In the genomic region with DNA sequence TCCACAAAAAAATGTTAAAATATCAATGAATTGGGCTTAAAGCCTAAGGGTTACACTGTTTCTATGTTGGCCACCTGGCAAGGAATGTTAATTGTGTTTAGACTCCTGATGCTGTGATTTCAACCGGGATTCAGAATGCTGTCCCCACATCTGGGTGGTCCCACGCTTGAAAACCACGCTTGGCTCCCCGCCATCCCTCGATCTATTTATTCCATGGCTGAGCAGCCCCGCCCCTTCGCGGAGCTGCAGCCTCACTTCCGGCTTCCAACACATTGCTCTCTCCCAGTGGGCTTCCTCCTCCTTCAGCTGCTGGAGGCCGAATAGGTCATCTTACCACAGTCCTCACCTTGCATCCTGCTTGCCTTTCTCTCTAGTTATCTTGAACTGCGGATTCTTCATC, we compare ENCODE assay signal across 8 mouse cellular contexts. TPM values are rescaled to one million over a fixed set of nuclear protein-coding genes. Genes with fewer than 3 reads are reported as not detected.
DNase-seq lines count a peak whose midpoint lies in the region; ATAC-seq lines count a peak whose summit lies in the region.

No protein-coding gene starts in this region.

- H3K9ac ChIP-seq in forebrain, embryonic 13.5 days, result peak overlapping the region; percentile 64; the same call in 1 of the 2 replicates
- peak overlapping the region; percentile 65 for H3K9ac ChIP-seq in hindbrain, embryonic 14.5 days
- peak overlapping the region; percentile 64 for H3K9ac ChIP-seq in liver, embryonic 16.5 days (ENCODE audit: low read depth, low read length)
- H3K9ac ChIP-seq in neural tube, embryonic 11.5 days (ENCODE audit: low read length), result no peak overlapping the region; the same call in 1 of the 2 replicates

- 0% methylated on average over 11 of the region's 11 CpGs for WGBS in forebrain, embryonic 13.5 days
- 4% methylated on average over 11 of the region's 11 CpGs for WGBS in hindbrain, embryonic 14.5 days
- WGBS in liver, embryonic 16.5 days (ENCODE audit: insufficient replicate concordance), result 11% methylated on average over 11 of the region's 11 CpGs
- WGBS in neural tube, embryonic 11.5 days, result 2% methylated on average over 11 of the region's 11 CpGs

- H3K36me3 ChIP-seq in forebrain, embryonic 13.5 days (ENCODE audit: poor library complexity, severe bottlenecking), result no peaks in the 10 kb centered on the region
- no peaks in the 10 kb centered on the region for H3K36me3 ChIP-seq in hindbrain, embryonic 14.5 days (replicated peaks; ENCODE audit: control insufficient read depth, insufficient read depth)
- H3K36me3 ChIP-seq in liver, embryonic 16.5 days (ENCODE audit: control insufficient read depth, insufficient read depth), result no peaks in the 10 kb centered on the region
- H3K36me3 ChIP-seq in neural tube, embryonic 11.5 days (ENCODE audit: control insufficient read depth, insufficient read depth, low read length), result no peaks in the 10 kb centered on the region

- peak overlapping the region; percentile 58 for H3K4me2 ChIP-seq in forebrain, embryonic 13.5 days
- H3K4me2 ChIP-seq in hindbrain, embryonic 14.5 days (replicated peaks), result peak overlapping the region; percentile 65
- H3K4me2 ChIP-seq in liver, embryonic 16.5 days (ENCODE audit: low read depth, low read length), result peak overlapping the region; percentile 70
- peak overlapping the region; percentile 47 for H3K4me2 ChIP-seq in neural tube, embryonic 11.5 days (ENCODE audit: low read depth)

- H3K9me3 ChIP-seq in forebrain, embryonic 13.5 days (replicated peaks), result no peaks in the 10 kb centered on the region
- no peaks in the 10 kb centered on the region for H3K9me3 ChIP-seq in hindbrain, embryonic 14.5 days (ENCODE audit: control insufficient read depth, low read length)
- no peaks in the 10 kb centered on the region for H3K9me3 ChIP-seq in liver, embryonic 16.5 days (replicated peaks; ENCODE audit: control insufficient read depth, low read length)
- no peaks in the 10 kb centered on the region for H3K9me3 ChIP-seq in neural tube, embryonic 11.5 days (ENCODE audit: control insufficient read depth, low read length)

- peak overlapping the region; percentile 93 for H3K27ac ChIP-seq in forebrain, embryonic 13.5 days
- peak overlapping the region; percentile 96 for H3K27ac ChIP-seq in hindbrain, embryonic 14.5 days
- peak overlapping the region; percentile 60; the same call in 1 of the 2 replicates for H3K27ac ChIP-seq in liver, embryonic 16.5 days (ENCODE audit: low read length)
- peak overlapping the region; percentile 86 for H3K27ac ChIP-seq in neural tube, embryonic 11.5 days (ENCODE audit: low read depth, low read length)

- H3K4me3 ChIP-seq in forebrain, embryonic 13.5 days, result peak overlapping the region; percentile 34
- H3K4me3 ChIP-seq in hindbrain, embryonic 14.5 days (replicated peaks; ENCODE audit: low read length), result 0 out of 2 replicates have a peak overlapping the region, but pooled peaks have one; percentile 28
- peak overlapping the region; percentile 47 for H3K4me3 ChIP-seq in liver, embryonic 16.5 days (ENCODE audit: low read depth, low read length)
- no peak overlapping the region for H3K4me3 ChIP-seq in neural tube, embryonic 11.5 days (ENCODE audit: low read depth, low read length)

- H3K4me1 ChIP-seq in forebrain, embryonic 13.5 days, result peaks cover 14% of the 10 kb centered on the region
- H3K4me1 ChIP-seq in hindbrain, embryonic 14.5 days (replicated peaks; ENCODE audit: control insufficient read depth, insufficient read depth, low read length), result peaks cover 20% of the 10 kb centered on the region
- peaks cover 19% of the 10 kb centered on the region for H3K4me1 ChIP-seq in liver, embryonic 16.5 days (ENCODE audit: control insufficient read depth, low read depth, low read length)
- peaks cover 2% of the 10 kb centered on the region; the same call in 1 of the 2 replicates for H3K4me1 ChIP-seq in neural tube, embryonic 11.5 days (ENCODE audit: control insufficient read depth, insufficient read depth, low read length)

- no peaks in the 10 kb centered on the region for H3K27me3 ChIP-seq in forebrain, embryonic 13.5 days
- no peaks in the 10 kb centered on the region for H3K27me3 ChIP-seq in hindbrain, embryonic 14.5 days (ENCODE audit: control insufficient read depth, insufficient read depth, low read length)
- H3K27me3 ChIP-seq in liver, embryonic 16.5 days (ENCODE audit: control insufficient read depth, insufficient read depth, low read depth, low read length), result no peaks in the 10 kb centered on the region
- H3K27me3 ChIP-seq in neural tube, embryonic 11.5 days (ENCODE audit: control insufficient read depth, insufficient read depth, low read length), result no peaks in the 10 kb centered on the region

- DNase-seq in ovary, postnatal 14 days (ENCODE audit: low spot score), result peak; percentile 33
- no peak for DNase-seq in ovary, adult 18-20 months (ENCODE audit: low spot score)
- DNase-seq in c-Kit-positive CD71-negative TER-119-negative erythroid progenitor cells, embryonic 14.5 days (ENCODE audit: low read depth), result peak; percentile 41
- peak; percentile 75 for DNase-seq in hindbrain, embryonic 14.5 days (ENCODE audit: low spot score)
- DNase-seq in neural tube, embryonic 11.5 days (ENCODE audit: low spot score), result peak; percentile 82
- no peak for DNase-seq in spleen, adult 12 weeks (ENCODE audit: low spot score)

- ATAC-seq in forebrain, embryonic 13.5 days, result peak; percentile 64
- ATAC-seq in hindbrain, embryonic 14.5 days (ENCODE audit: low FRiP score), result peak; percentile 62
- peak; percentile 27; the same call in 1 of the 2 replicates for ATAC-seq in liver, embryonic 16.5 days (ENCODE audit: low read depth)
- ATAC-seq in neural tube, embryonic 11.5 days (ENCODE audit: insufficient read depth, low FRiP score, low TSS enrichment), result peak; percentile 69

RNA-seq across cellular contexts. Expression of a gene that starts 8.9 kb away (rescaled TPM):
- polyA plus RNA-seq in forebrain, embryonic 13.5 days (2015; fragmentation: Nextera tagmentation; extraction: Ambion mirVana), result not detected in 2 replicates
- not detected in 2 replicates for polyA plus RNA-seq in hindbrain, embryonic 14.5 days (2014; fragmentation: Nextera tagmentation; extraction: Ambion mirVana)
- 0.14 TPM in 1 of 2 replicates, not detected in the other for polyA plus RNA-seq in liver, embryonic 16.5 days (2015; fragmentation: Nextera tagmentation; extraction: Ambion mirVana)
- not detected in 2 replicates for polyA plus RNA-seq in neural tube, embryonic 11.5 days (2014; fragmentation: Nextera tagmentation; extraction: Ambion mirVana)

RNA-seq across cellular contexts. Expression of a gene that starts 19.3 kb away (rescaled TPM):
- 47.4 and 53.0 TPM in 2 replicates for polyA plus RNA-seq in forebrain, embryonic 13.5 days (2015; fragmentation: Nextera tagmentation; extraction: Ambion mirVana)
- polyA plus RNA-seq in hindbrain, embryonic 14.5 days (2014; fragmentation: Nextera tagmentation; extraction: Ambion mirVana), result 53.8 and 55.3 TPM in 2 replicates
- 9.2 and 10.3 TPM in 2 replicates for polyA plus RNA-seq in liver, embryonic 16.5 days (2015; fragmentation: Nextera tagmentation; extraction: Ambion mirVana)
- polyA plus RNA-seq in neural tube, embryonic 11.5 days (2014; fragmentation: Nextera tagmentation; extraction: Ambion mirVana), result 61.4 and 68.8 TPM in 2 replicates

RNA-seq across cellular contexts. Expression of a gene that starts 31.3 kb away (rescaled TPM):
- 0.28 and 0.62 TPM in 2 replicates for polyA plus RNA-seq in forebrain, embryonic 13.5 days (2015; fragmentation: Nextera tagmentation; extraction: Ambion mirVana)
- polyA plus RNA-seq in hindbrain, embryonic 14.5 days (2014; fragmentation: Nextera tagmentation; extraction: Ambion mirVana), result 0.37 TPM in 1 of 2 replicates, not detected in the other
- 0.14 TPM in 1 of 2 replicates, not detected in the other for polyA plus RNA-seq in liver, embryonic 16.5 days (2015; fragmentation: Nextera tagmentation; extraction: Ambion mirVana)
- not detected in 2 replicates for polyA plus RNA-seq in neural tube, embryonic 11.5 days (2014; fragmentation: Nextera tagmentation; extraction: Ambion mirVana)

RNA-seq across cellular contexts. Expression of a gene that starts 39.1 kb away (rescaled TPM):
- polyA plus RNA-seq in forebrain, embryonic 13.5 days (2015; fragmentation: Nextera tagmentation; extraction: Ambion mirVana), result 11.8 and 15.7 TPM in 2 replicates
- polyA plus RNA-seq in hindbrain, embryonic 14.5 days (2014; fragmentation: Nextera tagmentation; extraction: Ambion mirVana), result 7.5 and 8.2 TPM in 2 replicates
- 4.7 and 5.2 TPM in 2 replicates for polyA plus RNA-seq in liver, embryonic 16.5 days (2015; fragmentation: Nextera tagmentation; extraction: Ambion mirVana)
- 14.6 and 14.9 TPM in 2 replicates for polyA plus RNA-seq in neural tube, embryonic 11.5 days (2014; fragmentation: Nextera tagmentation; extraction: Ambion mirVana)

RNA-seq across cellular contexts. Expression of a gene that starts 39.2 kb away (rescaled TPM):
- 50.3 and 59.4 TPM in 2 replicates for polyA plus RNA-seq in forebrain, embryonic 13.5 days (2015; fragmentation: Nextera tagmentation; extraction: Ambion mirVana)
- 49.9 and 52.5 TPM in 2 replicates for polyA plus RNA-seq in hindbrain, embryonic 14.5 days (2014; fragmentation: Nextera tagmentation; extraction: Ambion mirVana)
- 9.1 and 9.7 TPM in 2 replicates for polyA plus RNA-seq in liver, embryonic 16.5 days (2015; fragmentation: Nextera tagmentation; extraction: Ambion mirVana)
- polyA plus RNA-seq in neural tube, embryonic 11.5 days (2014; fragmentation: Nextera tagmentation; extraction: Ambion mirVana), result 49.4 and 59.3 TPM in 2 replicates

Comparison
In these comparisons a context has a peak if more than half of its experiments do, and no peak if none do; other contexts are left out.
1. DNase-seq: peak in ovary, postnatal 14 days (single experiment), c-Kit-positive CD71-negative TER-119-negative erythroid progenitor cells, embryonic 14.5 days (single experiment), hindbrain, embryonic 14.5 days (single experiment) and neural tube, embryonic 11.5 days (single experiment); none in ovary, adult 18-20 months (single experiment) and spleen, adult 12 weeks (single experiment).
2. Peak in every context shown above with its lines, with median percentiles within 50 percentile points of each other: ATAC-seq, H3K27ac ChIP-seq and H3K4me2 ChIP-seq.